Mouse (Mus musculus) CH12.LX (cell line): ENCODE measurements around the gene Hist1h2be. TPM values are rescaled to one million over a fixed set of nuclear protein-coding genes. Genes with fewer than 3 reads are reported as not detected.

ENCODE experiments used
- DNase-seq: peaks from one replicate; pipeline ENCODE4 v3.0.0-alpha.2; 2013; ENCODE audit errors: extremely low read depth
- H3K27ac ChIP-seq: 2 replicates; pipeline ENCODE4 v1.5.1; 2012; ENCODE audit warnings: low read depth, mild to moderate bottlenecking, control low read depth, moderate library complexity; ENCODE audit not compliant: insufficient read depth
- H3K27me3 ChIP-seq: replicated peaks from 2 replicates; pipeline ENCODE3; 2012; ENCODE audit warnings: inconsistent platforms
- H3K36me3 ChIP-seq, 2 experiments: replicated peaks in 1 of 2; 2 replicates each; pipeline versions ENCODE3 to v1.6.1; 2012; ENCODE audit warnings: inconsistent platforms in 1 of 2, low read length in 1 of 2, mild to moderate bottlenecking in 1 of 2, mixed read lengths in 1 of 2, moderate library complexity in 1 of 2; ENCODE audit not compliant: control insufficient read depth in 1 of 2, insufficient read depth in 1 of 2
- H3K4me1 ChIP-seq, 2 experiments: 2 replicates each; pipeline ENCODE4 v1.6.1; 2012; ENCODE audit warnings: inconsistent platforms in 1 of 2, moderate library complexity in 1 of 2; ENCODE audit not compliant: insufficient read depth in 2 of 2, control insufficient read depth in 1 of 2
- H3K4me2 ChIP-seq: 2 replicates; pipeline ENCODE4 v1.6.1; 2012; ENCODE audit warnings: low read depth, mild to moderate bottlenecking, control low read depth; ENCODE audit not compliant: poor library complexity, insufficient read depth, severe bottlenecking
- H3K4me3 ChIP-seq, 3 experiments: fragments of 150-350 bp in 1 of 3; sonication (generic) in 1 of 3; replicated peaks in 1 of 3; 2 replicates each; pipeline versions ENCODE3 to v1.5.1; 2011 to 2012; ENCODE audit warnings: low read depth in 2 of 3, low read length in 2 of 3, mild to moderate bottlenecking in 2 of 3, moderate library complexity in 2 of 3, control low read depth in 1 of 3, improper control_type of control experiment in 1 of 3, inconsistent platforms in 1 of 3, mixed read lengths in 1 of 3; ENCODE audit not compliant: poor library complexity in 1 of 3
- H3K79me2 ChIP-seq: replicated peaks from 2 replicates; pipeline ENCODE4 v1.6.1; 2012; ENCODE audit warnings: mild to moderate bottlenecking, moderate library complexity; ENCODE audit not compliant: control insufficient read depth, poor library complexity, insufficient read depth, severe bottlenecking; ENCODE audit errors: extremely low read depth
- H3K9ac ChIP-seq: 2 replicates; pipeline ENCODE4 v1.6.1; 2012; ENCODE audit warnings: low read depth, mild to moderate bottlenecking, control low read depth, moderate library complexity; ENCODE audit not compliant: insufficient read depth
- H3K9me3 ChIP-seq: replicated peaks from 2 replicates; pipeline ENCODE3; 2012; ENCODE audit warnings: low read length, inconsistent platforms, mixed read lengths
- BHLHE40 ChIP-seq: IDR thresholded peaks from 2 replicates; pipeline ENCODE4 v1.6.1; 2011; ENCODE audit warnings: mild to moderate bottlenecking, low read depth, low read length, improper control_type of control experiment
- CHD1 ChIP-seq: IDR thresholded peaks from 2 replicates; pipeline ENCODE4 v1.6.1; 2012; ENCODE audit warnings: low read depth, low read length, improper control_type of control experiment, inconsistent platforms
- CHD2 ChIP-seq: IDR thresholded peaks from 2 replicates; pipeline ENCODE4 v1.6.1; 2011; ENCODE audit warnings: low read length, improper control_type of control experiment
- CTCF ChIP-seq, 2 experiments: IDR thresholded peaks in 1 of 2; conservative IDR thresholded peaks in 1 of 2; 2 replicates each; pipeline ENCODE4 v1.5.1; 2011 to 2012; ENCODE audit warnings: low read depth in 2 of 2, low read length in 2 of 2, improper control_type of control experiment in 1 of 2, inconsistent platforms in 1 of 2, mild to moderate bottlenecking in 1 of 2, moderate library complexity in 1 of 2
- E2F4 ChIP-seq: IDR thresholded peaks from 2 replicates; pipeline ENCODE4 v1.6.1; 2011; ENCODE audit warnings: low read depth, low read length, improper control_type of control experiment; ENCODE audit not compliant: insufficient replicate concordance
- ELF1 ChIP-seq: IDR thresholded peaks from 2 replicates; pipeline ENCODE4 v1.6.1; 2014; ENCODE audit warnings: low read depth, mild to moderate bottlenecking, inconsistent platforms, low read length, improper control_type of control experiment
- EP300 ChIP-seq: IDR thresholded peaks from 2 replicates; pipeline ENCODE4 v1.6.1; 2011; ENCODE audit warnings: low read length, improper control_type of control experiment
- ETS1 ChIP-seq: conservative IDR thresholded peaks from 2 replicates; pipeline ENCODE4 v1.6.1; 2012; ENCODE audit warnings: low read depth, mild to moderate bottlenecking, inconsistent platforms, low read length, improper control_type of control experiment, moderate library complexity
- GABPA ChIP-seq: IDR thresholded peaks from 2 replicates; pipeline ENCODE4 v1.6.1; 2012; ENCODE audit warnings: low read depth, low read length, improper control_type of control experiment, inconsistent platforms; ENCODE audit not compliant: insufficient replicate concordance
- HCFC1 ChIP-seq: IDR thresholded peaks from 2 replicates; pipeline ENCODE4 v1.6.1; 2012; ENCODE audit warnings: low read depth, mild to moderate bottlenecking, inconsistent platforms, low read length, improper control_type of control experiment
- IRF4 ChIP-seq: IDR thresholded peaks from 2 replicates; pipeline ENCODE4 v1.6.1; 2014; ENCODE audit warnings: low read depth, mild to moderate bottlenecking, inconsistent platforms, low read length, improper control_type of control experiment
- JUN ChIP-seq: IDR thresholded peaks from 2 replicates; pipeline ENCODE4 v1.6.1; 2011; ENCODE audit warnings: low read depth, mild to moderate bottlenecking, low read length, improper control_type of control experiment, moderate library complexity; ENCODE audit not compliant: insufficient read depth
- JUND ChIP-seq: conservative IDR thresholded peaks from 2 replicates; pipeline ENCODE4 v1.6.1; 2011; ENCODE audit warnings: low read depth, low read length, improper control_type of control experiment
- KAT2A ChIP-seq: IDR thresholded peaks from 2 replicates; pipeline ENCODE4 v1.6.1; 2012; ENCODE audit warnings: low read length, improper control_type of control experiment, inconsistent platforms; ENCODE audit not compliant: insufficient replicate concordance
- MAFK ChIP-seq: IDR thresholded peaks from 2 replicates; pipeline ENCODE4 v1.6.1; 2011; ENCODE audit warnings: low read length, improper control_type of control experiment; ENCODE audit not compliant: insufficient replicate concordance
- MAX ChIP-seq: IDR thresholded peaks from 2 replicates; pipeline ENCODE4 v1.6.1; 2011; ENCODE audit warnings: low read length, improper control_type of control experiment
- MAZ ChIP-seq: IDR thresholded peaks from 2 replicates; pipeline ENCODE4 v1.6.1; 2012; ENCODE audit warnings: low read depth, mild to moderate bottlenecking, inconsistent platforms, low read length, improper control_type of control experiment, moderate library complexity
- MEF2A ChIP-seq: IDR thresholded peaks from 2 replicates; pipeline ENCODE4 v1.6.1; 2014; ENCODE audit warnings: low read depth, mild to moderate bottlenecking, inconsistent platforms, low read length, improper control_type of control experiment, borderline replicate concordance
- MXI1 ChIP-seq: IDR thresholded peaks from 2 replicates; pipeline ENCODE4 v1.6.1; 2011; ENCODE audit warnings: mild to moderate bottlenecking, low read depth, low read length, improper control_type of control experiment
- MYC ChIP-seq: IDR thresholded peaks from 2 replicates; pipeline ENCODE4 v1.6.1; 2011; ENCODE audit warnings: low read depth, mild to moderate bottlenecking, improper control_type of control experiment, low read length
- NELFE ChIP-seq: IDR thresholded peaks from 2 replicates; pipeline ENCODE4 v1.6.1; 2011; ENCODE audit warnings: low read depth, low read length, improper control_type of control experiment
- NRF1 ChIP-seq: IDR thresholded peaks from 2 replicates; pipeline ENCODE4 v1.6.1; 2014; ENCODE audit warnings: low read depth, mild to moderate bottlenecking, inconsistent platforms, low read length, improper control_type of control experiment, moderate library complexity
- PAX5 ChIP-seq: IDR thresholded peaks from 2 replicates; pipeline ENCODE4 v1.6.1; 2012; ENCODE audit warnings: low read length, inconsistent platforms, mixed read lengths
- POLR2A ChIP-seq: IDR thresholded peaks from 2 replicates; pipeline ENCODE4 v1.6.1; 2011; ENCODE audit warnings: low read depth, mild to moderate bottlenecking, improper control_type of control experiment, low read length
- POLR2AphosphoS2 ChIP-seq: IDR thresholded peaks from 2 replicates; pipeline ENCODE4 v1.6.1; 2011; ENCODE audit warnings: low read depth, low read length, improper control_type of control experiment
- RAD21 ChIP-seq: IDR thresholded peaks from 2 replicates; pipeline ENCODE4 v1.6.1; 2011; ENCODE audit warnings: low read depth, mild to moderate bottlenecking, low read length, improper control_type of control experiment, moderate library complexity
- RCOR1 ChIP-seq: conservative IDR thresholded peaks from 2 replicates; pipeline ENCODE4 v1.6.1; 2012; ENCODE audit warnings: low read depth, mild to moderate bottlenecking, inconsistent platforms, low read length, improper control_type of control experiment
- SIN3A ChIP-seq: IDR thresholded peaks from 2 replicates; pipeline ENCODE4 v1.6.1; 2012; ENCODE audit warnings: low read length, improper control_type of control experiment, inconsistent platforms
- SMC3 ChIP-seq: IDR thresholded peaks from 2 replicates; pipeline ENCODE4 v1.6.1; 2011; ENCODE audit warnings: low read depth, low read length, improper control_type of control experiment
- TBP ChIP-seq: conservative IDR thresholded peaks from 2 replicates; pipeline ENCODE4 v1.6.1; 2011; ENCODE audit warnings: low read depth, low read length, improper control_type of control experiment
- TCF12 ChIP-seq: IDR thresholded peaks from 2 replicates; pipeline ENCODE4 v1.6.1; 2014; ENCODE audit warnings: low read depth, mild to moderate bottlenecking, inconsistent platforms, low read length, improper control_type of control experiment
- UBTF ChIP-seq: IDR thresholded peaks from 2 replicates; pipeline ENCODE4 v1.6.1; 2012; ENCODE audit warnings: low read depth, mild to moderate bottlenecking, inconsistent platforms, low read length, improper control_type of control experiment, moderate library complexity
- USF1 ChIP-seq: IDR thresholded peaks from 2 replicates; pipeline ENCODE4 v1.6.1; 2014; ENCODE audit warnings: low read depth, mild to moderate bottlenecking, inconsistent platforms, low read length, improper control_type of control experiment
- USF2 ChIP-seq: conservative IDR thresholded peaks from 2 replicates; pipeline ENCODE4 v1.6.1; 2011; ENCODE audit warnings: low read depth, low read length, improper control_type of control experiment
- ZC3H11A ChIP-seq: IDR thresholded peaks from 2 replicates; pipeline ENCODE4 v1.6.1; 2012; ENCODE audit warnings: low read depth, mild to moderate bottlenecking, inconsistent platforms, low read length, improper control_type of control experiment
- ZKSCAN1 ChIP-seq: IDR thresholded peaks from 2 replicates; pipeline ENCODE4 v1.6.1; 2012; ENCODE audit warnings: low read depth, inconsistent platforms, low read length, improper control_type of control experiment, borderline replicate concordance
- ZMIZ1 ChIP-seq: IDR thresholded peaks from 2 replicates; pipeline ENCODE4 v1.6.1; 2012; ENCODE audit warnings: low read depth, mild to moderate bottlenecking, inconsistent platforms, low read length, improper control_type of control experiment
- ZNF384 ChIP-seq: IDR thresholded peaks from 2 replicates; pipeline ENCODE4 v1.6.1; 2012; ENCODE audit warnings: low read depth, low read length, improper control_type of control experiment, inconsistent platforms
- dilution Hi-C: fragments of 300-500 bp; cut with MboI; formaldehyde crosslinking; loops from 2 replicates; pipeline ENCODE4 v1.14.3; 2020; ENCODE audit warnings: low sequenced_read_pairs; ENCODE audit not compliant: extremely low pct_unique_long_range_greater_than_20kb, extremely low pct_ligation_motif_present
- in situ Hi-C: fragments of 300-500 bp; cut with MboI; formaldehyde crosslinking; loops from 3 replicates; pipeline ENCODE4 v1.14.3; 2019; ENCODE audit warnings: low sequenced_read_pairs, low pct_ligation_motif_present, low pct_unique_long_range_greater_than_20kb, mixed read lengths
- polyA plus RNA-seq: library from polyadenylated mRNA; unstranded; fragments of >175 nt; gene quantifications from 2 replicates; pipeline ENCODE4 v1.2.1, GENCODE M21; 2012; ENCODE audit warnings: low read depth; ENCODE audit not compliant: insufficient read length
- total RNA-seq, 2 experiments: library from RNA; depleted of rRNA; stranded (reverse); fragments of 300-350 nt in 1 of 2; fragments of >200 nt in 1 of 2; gene quantifications; 2 replicates each; pipeline ENCODE4 v1.2.3; 2012 to 2014

Gene Hist1h2be
- total and polyA plus RNA-seq, 3 experiments, result 0.70 to 282 (median 4.7) TPM

- no peak for TF ChIP-seq KAT2A
- TF ChIP-seq POLR2AphosphoS2, result peak; percentile 100
- peak; percentile 48; the same call in 1 of the 2 replicates for TF ChIP-seq MEF2A
- TF ChIP-seq NRF1, result no peak
- TF ChIP-seq EP300, result no peak
- TF ChIP-seq MAZ, result peak; percentile 80; the same call in 1 of the 2 replicates
- TF ChIP-seq POLR2A, result peak; percentile 97
- no peak for TF ChIP-seq CTCF (conservative IDR thresholded peaks at IDR 0.05 in 1 of 2, IDR thresholded peaks at IDR 0.05 in 1 of 2; ENCODE audit: low read depth in 2 of 2, low read length in 2 of 2)
- TF ChIP-seq SIN3A, result no peak; the same call in 1 of the 2 replicates
- no peak for TF ChIP-seq ETS1
- peak; percentile 5; the same call in 1 of the 2 replicates for TF ChIP-seq MXI1
- peak; percentile 90; the same call in 1 of the 2 replicates for TF ChIP-seq CHD2
- TF ChIP-seq JUN, result no peak
- no peak for TF ChIP-seq UBTF
- TF ChIP-seq ZKSCAN1, result no peak
- TF ChIP-seq USF1, result no peak
- TF ChIP-seq CHD1, result peak; percentile 97; the same call in 1 of the 2 replicates
- 0 out of 2 replicates have a peak, but pooled peaks have one; percentile 49 for TF ChIP-seq MAFK
- peak; percentile 82 for TF ChIP-seq ZNF384
- no peak for TF ChIP-seq USF2
- TF ChIP-seq E2F4, result 0 out of 2 replicates have a peak, but pooled peaks have one; percentile 31
- TF ChIP-seq IRF4, result 0 out of 2 replicates have a peak, but pooled peaks have one; percentile 1
- no peak for TF ChIP-seq ZC3H11A
- TF ChIP-seq ELF1, result 0 out of 2 replicates have a peak, but pooled peaks have one; percentile 44
- peak; percentile 53 for TF ChIP-seq HCFC1
- TF ChIP-seq MAX, result peak; percentile 80
- no peak for TF ChIP-seq GABPA
- TF ChIP-seq MYC, result peak; percentile 74
- no peak for TF ChIP-seq RAD21
- peak; percentile 64; the same call in 1 of the 2 replicates for TF ChIP-seq BHLHE40
- peak; percentile 77; the same call in 1 of the 2 replicates for TF ChIP-seq RCOR1
- 0 out of 2 replicates have a peak, but pooled peaks have one; percentile 15 for TF ChIP-seq SMC3
- TF ChIP-seq TBP, result peak; percentile 96
- TF ChIP-seq PAX5, result no peak
- TF ChIP-seq NELFE, result peak; percentile 91
- TF ChIP-seq TCF12, result no peak; the same call in 1 of the 2 replicates
- no peak for TF ChIP-seq JUND
- peak; percentile 99 for TF ChIP-seq ZMIZ1
- Histone ChIP-seq H3K36me3 (no peaks in the 10 kb centered on the region), H3K27ac (peak overlapping the region; percentile 83), H3K9ac (peak overlapping the region; percentile 73), H3K27me3 (no peaks in the 10 kb centered on the region), H3K4me3 (peak overlapping the region; percentile 22 to 54 (median 50)), H3K9me3 (no peaks in the 10 kb centered on the region), H3K4me1 (peaks cover 4 to 23% of the 10 kb centered on the region in 2 experiments; a peak in 3 of 4 replicates), H3K79me2 (no peaks in the 10 kb centered on the region), H3K4me2 (peak overlapping the region; percentile 65)
- peak; percentile 93 for DNase-seq
- dilution Hi-C loops, result no loop called here
- in situ Hi-C loops, result loop anchor here (25.0 kb wide), 1 partner anchor 1819 kb away; the partner anchor contains the start of gene Hist1h4j
These were observed 65.0 kb downstream of the Hist1h2be start for GRCm38 (mm10) chr13:23555839-23556416.
